Mouse (Mus musculus) forelimb bud, embryonic 11.5 days (tissue): ENCODE measurements around the gene Pim1.
"Not testable (repeated sequence)": the region's sequence is repeated elsewhere in the genome, so short reads cannot be mapped to it uniquely, and the experiment has no call there.

Experiments
- DNase-seq: peaks from one replicate; pipeline ENCODE4 v3.0.0-alpha.2; 2012; ENCODE audit warnings: low read depth, low spot score

Pim1 gene

GRCm38 (mm10) chr17:29494062-29494731 is 3.6 kb downstream of the Pim1 start:
- DNase-seq, result no peak

DNA sequence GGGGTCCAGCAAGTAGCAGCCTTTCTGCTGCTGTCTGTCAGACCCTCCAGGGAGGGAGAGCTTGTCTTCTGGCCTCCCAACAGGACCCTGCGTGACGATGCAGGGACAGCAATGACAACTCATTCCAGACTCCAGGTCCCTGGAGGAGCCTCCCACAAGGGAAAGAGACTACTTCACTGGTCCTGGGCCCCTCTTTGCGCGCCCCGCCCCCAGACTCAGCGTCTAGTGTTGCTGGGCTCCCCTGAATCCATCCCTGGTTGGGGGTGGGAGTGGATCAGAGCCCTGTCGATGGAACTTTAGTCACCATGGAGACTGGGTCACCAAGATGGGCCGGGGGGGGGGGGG is 4.2 kb downstream of the Pim1 start:
- no peak for DNase-seq

GRCm38 (mm10) chr17:29496211-29497070 is 5.9 kb downstream of the Pim1 start:
- no peak for DNase-seq

GRCm38 (mm10) chr17:29497071-29497354 is 6.5 kb downstream of the Pim1 start:
- no peak for DNase-seq

DNA sequence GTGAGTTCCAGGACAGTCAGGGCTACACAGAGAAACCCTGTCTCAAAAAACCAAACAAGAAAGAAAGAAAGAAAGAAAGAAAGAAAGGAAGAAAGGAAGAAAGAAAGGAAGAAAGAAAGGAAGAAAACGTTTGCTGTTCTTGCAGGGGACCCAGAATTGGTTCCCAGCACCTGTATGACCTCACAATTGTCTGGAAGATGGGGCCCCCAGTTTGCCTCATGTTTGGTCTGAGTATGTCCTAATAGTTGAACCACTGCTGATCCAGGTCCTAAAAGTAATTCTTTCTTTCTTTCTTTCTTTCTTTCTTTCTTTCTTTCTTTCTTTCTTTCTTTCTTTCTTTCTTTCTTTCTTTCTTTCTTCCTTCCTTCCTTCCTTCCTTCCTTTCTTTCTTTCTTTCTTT is 6.9 kb downstream of the Pim1 start:
- DNase-seq, result not testable (repeated sequence)

GRCm38 (mm10) chr17:29498028-29498427 is 7.5 kb downstream of the Pim1 start:
- no peak for DNase-seq

DNA sequence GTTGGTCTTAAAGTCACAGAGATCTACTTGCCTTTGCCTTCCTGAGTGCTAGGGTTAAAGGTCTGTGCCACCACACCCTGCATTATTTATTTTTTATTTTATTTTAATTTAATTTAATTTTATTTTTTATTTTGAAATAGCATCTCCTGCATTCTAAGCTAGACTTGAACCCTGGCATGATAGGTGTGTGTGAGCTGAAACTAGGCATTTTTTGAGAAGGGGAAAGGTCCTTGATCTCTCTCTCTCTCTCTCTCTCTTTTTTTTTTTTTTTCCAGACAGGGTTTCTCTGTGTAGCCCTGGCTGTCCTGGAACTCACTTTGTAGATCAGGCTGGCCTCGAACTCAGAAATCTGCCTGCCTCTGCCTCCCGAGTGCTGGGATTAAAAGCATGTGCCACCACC is 8.4 kb downstream of the Pim1 start:
- DNase-seq, result not testable (repeated sequence)

GRCm38 (mm10) chr17:29499511-29499910 is 9.0 kb downstream of the Pim1 start:
- DNase-seq, result no peak

DNA sequence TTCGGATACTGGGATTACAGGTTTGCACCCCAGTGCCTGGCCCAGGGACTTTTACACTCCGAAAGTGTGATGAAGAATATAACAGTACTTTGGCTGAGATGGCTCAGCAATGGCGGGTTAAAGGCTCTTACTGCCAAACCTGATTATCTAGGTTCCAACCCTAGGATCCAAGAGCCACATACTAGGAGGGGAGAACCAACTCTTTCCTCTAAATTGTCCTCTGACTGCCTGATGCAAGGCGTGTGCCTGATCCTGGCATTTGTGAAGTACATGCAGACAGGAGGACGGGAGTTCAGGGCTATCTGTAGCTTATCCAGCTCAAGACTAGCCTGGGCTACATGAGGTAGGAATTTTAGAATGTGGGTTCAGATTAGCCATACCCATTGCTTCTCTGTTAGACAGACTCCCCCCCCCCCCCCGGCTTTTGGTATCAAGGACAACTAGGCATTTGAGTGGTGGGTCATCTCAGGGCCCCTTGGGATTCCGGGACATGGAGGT is 9.7 kb downstream of the Pim1 start:
- no peak for DNase-seq

- no peak for DNase-seq
These were observed 10.4 kb downstream of the Pim1 start for GRCm38 (mm10) chr17:29500802-29501469.

DNA sequence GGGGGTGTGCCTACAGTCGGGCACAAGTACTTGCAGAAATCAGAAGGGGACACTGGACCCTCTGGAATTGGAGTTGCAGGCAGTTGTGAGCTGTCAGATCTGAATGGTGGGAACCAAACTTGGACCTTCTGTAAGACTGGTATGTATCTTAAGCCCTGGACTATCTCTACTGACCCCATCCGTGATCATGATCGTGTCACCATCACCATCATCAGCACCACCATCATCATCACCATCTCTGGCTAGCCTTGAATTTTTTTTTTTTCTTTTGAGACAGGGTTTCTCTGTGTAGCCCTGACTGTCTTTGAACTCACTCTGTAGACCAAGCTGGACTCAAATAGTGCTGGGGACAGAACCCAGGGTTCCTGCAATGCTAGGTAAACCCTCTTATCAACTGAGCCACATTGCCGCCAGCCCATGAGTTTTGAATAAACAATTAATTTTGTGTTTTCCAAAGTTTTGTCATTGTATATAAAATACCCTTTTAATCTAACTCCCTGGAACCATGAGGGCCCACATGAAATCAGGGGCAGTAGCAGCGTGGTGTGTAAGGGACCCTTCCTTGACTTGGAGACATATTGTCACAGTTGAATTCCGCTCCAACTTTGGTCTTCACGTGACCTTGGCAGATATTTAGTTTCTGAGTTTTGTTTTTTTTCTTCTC is 11.6 kb downstream of the Pim1 start:
- DNase-seq, result no peak

DNA sequence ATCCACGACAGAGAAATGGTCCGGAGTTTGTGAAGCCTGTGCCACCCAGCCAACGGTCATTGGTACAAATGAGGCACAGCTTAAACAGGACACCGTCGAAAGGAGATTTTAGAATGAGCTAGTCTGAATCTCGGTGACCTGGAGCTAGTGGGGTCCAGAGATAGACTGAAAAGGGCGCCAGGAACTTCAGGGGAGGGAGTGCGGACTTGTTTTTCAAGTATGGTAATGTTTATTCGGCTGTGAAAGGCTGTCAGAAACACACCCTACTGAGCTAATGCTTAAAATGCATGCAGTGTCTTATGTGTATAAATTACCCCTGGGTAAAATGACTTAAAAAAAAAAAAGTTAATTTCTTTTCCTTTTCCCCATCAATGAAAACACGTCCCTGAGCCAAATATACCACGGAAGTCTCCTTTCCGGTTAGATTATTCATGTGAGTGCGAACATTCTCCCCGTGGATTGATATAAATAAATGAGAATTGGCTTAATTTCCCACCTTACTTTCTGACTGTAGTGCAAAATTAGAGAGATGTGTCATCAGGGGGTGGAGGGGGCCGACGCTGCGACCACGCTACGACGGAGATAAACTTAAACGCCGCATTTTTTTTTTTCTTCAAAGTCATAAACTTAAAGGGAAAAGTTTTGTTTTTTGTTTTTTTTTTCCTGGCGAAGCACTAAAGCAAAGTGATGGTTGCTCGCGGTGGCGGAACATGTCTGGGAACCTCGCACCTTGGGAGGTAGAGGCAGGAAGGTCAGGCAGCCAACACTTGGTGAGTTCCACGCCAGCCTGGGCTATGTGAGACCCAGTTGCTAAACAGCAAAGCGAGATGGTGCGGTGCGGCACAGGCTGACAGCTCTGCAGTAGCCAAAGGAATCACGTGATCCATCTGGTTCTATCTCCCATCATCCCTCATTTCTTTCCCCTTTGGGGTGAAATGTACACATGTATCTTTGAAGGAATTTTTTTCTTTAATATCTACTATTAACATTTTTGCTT is 12.4 kb downstream of the Pim1 start:
- no peak for DNase-seq

DNA sequence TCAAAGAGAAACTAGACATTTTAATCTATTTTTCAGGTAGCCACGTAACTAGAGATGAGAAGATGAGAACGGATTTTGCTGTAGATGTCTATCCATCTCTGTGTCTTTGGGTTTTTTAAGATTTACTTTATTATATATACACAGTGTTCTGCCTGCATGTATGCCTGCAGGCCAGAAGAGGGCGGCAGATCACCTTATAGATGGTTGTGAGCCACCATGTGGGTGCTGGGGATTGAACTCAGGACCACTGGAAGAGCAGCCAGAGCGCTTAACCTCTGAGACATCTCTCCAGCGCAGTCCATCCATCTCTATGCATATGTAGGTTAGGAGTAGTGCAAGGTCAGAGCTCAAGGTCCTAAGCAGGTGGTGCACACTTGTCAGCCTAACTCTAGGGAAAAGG is 13.1 kb downstream of the Pim1 start:
- DNase-seq, result no peak

- no peak for DNase-seq
These were observed 18.5 kb downstream of the Pim1 start for GRCm38 (mm10) chr17:29508927-29509608.

DNA sequence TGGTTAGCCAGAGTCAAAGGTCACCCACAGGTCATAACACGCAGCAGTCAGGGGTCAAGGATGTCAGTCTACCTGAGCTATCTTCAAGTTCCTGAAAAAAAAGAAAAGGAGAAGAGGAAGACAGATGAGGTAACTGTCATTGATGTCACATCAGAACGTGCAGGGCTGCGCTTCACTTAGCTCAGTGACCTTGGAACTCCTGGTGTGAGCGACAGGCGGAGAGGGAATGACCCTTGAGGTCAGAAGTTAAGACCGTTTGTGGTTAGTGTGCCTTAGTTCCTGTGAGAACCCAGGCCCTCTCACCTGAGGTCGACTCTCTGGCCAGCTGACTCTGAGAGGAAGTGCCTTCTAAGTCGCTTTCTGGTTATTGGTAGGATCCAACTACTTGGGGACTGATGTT is 20.1 kb downstream of the Pim1 start:
- DNase-seq, result no peak

DNA sequence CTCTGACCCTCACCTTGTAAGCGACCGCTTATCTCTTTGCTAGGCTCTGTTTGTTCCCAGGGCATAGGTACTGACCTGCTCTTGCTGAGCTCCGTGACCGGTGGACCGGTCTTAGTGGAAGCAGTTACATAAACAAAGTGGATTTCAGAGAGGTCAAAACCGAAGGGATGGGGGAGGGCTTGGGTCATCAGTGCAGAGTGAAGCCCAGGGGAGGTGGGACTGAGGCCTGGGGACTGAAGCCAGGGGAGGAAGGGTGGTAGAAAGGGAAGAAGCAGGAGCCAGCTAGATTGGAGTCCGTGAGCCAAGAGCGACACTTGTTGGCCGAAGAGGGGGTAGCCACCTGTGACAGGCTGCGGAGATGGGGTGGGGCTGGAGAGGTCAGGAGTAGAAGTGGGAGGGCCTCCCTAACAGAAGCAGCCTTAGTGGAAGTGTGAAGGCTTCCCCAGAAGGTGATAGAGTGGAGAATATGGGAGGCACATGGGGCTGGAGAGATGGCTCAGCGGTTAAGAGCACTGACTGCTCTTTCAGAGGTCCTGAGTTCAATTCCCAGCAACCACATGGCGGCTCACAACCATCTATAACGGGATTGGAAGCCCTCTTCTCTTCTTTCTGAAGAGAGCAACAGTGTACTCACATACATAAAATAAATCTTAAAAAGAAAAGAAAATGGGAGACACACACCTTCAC is 22.6 kb downstream of the Pim1 start:
- DNase-seq, result peak; percentile 74

DNA sequence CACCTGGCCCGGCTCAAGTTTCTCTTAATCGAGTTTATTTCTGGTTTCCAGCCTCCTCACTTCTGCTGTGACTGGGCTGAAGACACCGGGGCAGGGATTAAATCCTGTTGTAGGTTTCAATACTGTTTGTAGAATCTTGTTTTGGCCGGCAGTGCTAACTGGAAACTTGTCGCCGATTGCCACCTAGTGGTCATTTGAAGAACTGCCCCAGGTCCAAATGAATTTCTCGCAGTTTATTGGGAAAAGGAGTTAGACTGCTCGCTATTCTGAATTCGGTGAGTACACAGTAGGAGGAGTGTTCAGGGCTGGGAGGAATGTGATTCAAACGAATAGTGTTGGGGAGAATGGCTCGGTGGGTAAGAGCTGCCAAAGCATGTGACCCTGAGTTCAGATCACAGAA is 23.9 kb downstream of the Pim1 start:
- DNase-seq, result peak; percentile 89

DNA sequence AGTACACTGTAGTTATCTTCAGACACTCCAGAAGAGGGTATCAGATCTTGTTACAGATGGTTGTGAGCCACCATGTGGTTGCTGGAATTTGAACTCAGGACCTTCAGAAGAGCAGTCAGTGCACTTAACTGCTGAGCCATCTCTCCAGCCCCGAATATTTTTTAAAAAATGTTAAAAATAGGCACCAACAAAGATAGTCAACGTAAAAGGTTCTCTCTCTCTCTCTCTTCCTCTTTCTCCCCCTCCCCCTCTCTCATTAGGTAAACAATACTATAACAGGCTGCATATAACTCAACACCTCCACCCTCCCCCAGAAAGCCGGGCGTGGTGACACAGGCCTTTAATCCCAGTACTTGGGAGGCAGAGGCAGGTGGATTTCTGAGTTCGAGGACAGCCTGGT is 28.1 kb downstream of the Pim1 start:
- DNase-seq, result not testable (repeated sequence)

DNA sequence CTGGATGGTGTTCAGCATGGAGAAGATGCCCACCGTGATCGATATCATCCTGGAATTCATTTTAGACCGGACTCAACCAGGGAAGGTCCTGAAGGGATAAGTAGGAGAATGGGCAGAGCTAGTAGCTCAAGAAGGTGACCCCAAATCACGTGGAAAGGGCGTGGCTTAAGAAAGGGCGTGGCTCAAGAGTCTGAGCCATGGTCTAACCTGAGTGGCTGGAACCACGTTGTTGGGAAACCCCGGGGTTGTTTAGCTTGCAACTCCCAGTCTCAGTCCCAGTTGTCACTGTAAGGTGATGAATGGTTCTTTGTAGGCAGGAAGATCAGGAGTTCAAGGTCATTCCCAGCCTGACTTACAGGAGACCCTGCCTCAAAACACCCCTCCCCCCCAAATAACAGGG is 29.2 kb downstream of the Pim1 start:
- no peak for DNase-seq

- DNase-seq, result no peak
These were observed 35.1 kb downstream of the Pim1 start for GRCm38 (mm10) chr17:29525613-29526012.
